Comparison of ENCODE assay signal across 24 mouse cellular contexts in genomic region chr13:82912859-82913258, GRCm38 (mm10).
A peak's percentile ranks its signal among the peaks of the same experiment; 100 is the strongest.
DNase-seq lines count a peak whose midpoint lies in the region; ATAC-seq lines count a peak whose summit lies in the region.
"Had no signal": no experiment of that assay in that cellular context is flagged by ENCODE, and none has a peak within 500 bp of the region (broad histone marks: within the 10 kb centered on the region; RNA-seq: fewer than 3 reads in every experiment).

No protein-coding gene starts in this region.

- no peaks in the 10 kb centered on the region for H3K4me1 ChIP-seq in midbrain, embryonic 14.5 days (ENCODE audit: control insufficient read depth, insufficient read depth, low read length)
- H3K4me1 ChIP-seq: embryonic facial prominence, embryonic 12.5 days; embryonic facial prominence, embryonic 15.5 days; hindbrain, embryonic 13.5 days had no signal

- no peak overlapping the region for H3K4me2 ChIP-seq in midbrain, embryonic 14.5 days (ENCODE audit: low read length)
- H3K4me2 ChIP-seq: embryonic facial prominence, embryonic 12.5 days; embryonic facial prominence, embryonic 15.5 days; heart, embryonic 11.5 days; hindbrain, embryonic 13.5 days had no signal

- no peak overlapping the region for H3K4me3 ChIP-seq in midbrain, embryonic 14.5 days (replicated peaks; ENCODE audit: low read depth, low read length)
- H3K4me3 ChIP-seq: embryonic facial prominence, embryonic 12.5 days; embryonic facial prominence, embryonic 15.5 days; hindbrain, embryonic 13.5 days had no signal

- no peaks in the 10 kb centered on the region for H3K9me3 ChIP-seq in midbrain, embryonic 14.5 days (ENCODE audit: control insufficient read depth, low read length)
- H3K9me3 ChIP-seq: embryonic facial prominence, embryonic 12.5 days; embryonic facial prominence, embryonic 15.5 days; hindbrain, embryonic 13.5 days had no signal

- H3K27ac ChIP-seq in midbrain, embryonic 14.5 days (replicated peaks; ENCODE audit: low read depth, low read length), result no peak overlapping the region
- H3K27ac ChIP-seq: embryonic facial prominence, embryonic 12.5 days; embryonic facial prominence, embryonic 15.5 days; hindbrain, embryonic 13.5 days; hindbrain, postnatal 0 days had no signal

- intact Hi-C loops in left cerebral cortex, postnatal 4 days (cut with DNase I), result loop anchor here (10.0 kb wide), 1 partner anchor 802 kb away; no protein-coding TSS in a partner anchor

- H3K27me3 ChIP-seq in midbrain, embryonic 14.5 days (ENCODE audit: control insufficient read depth, insufficient read depth, low read length), result no peaks in the 10 kb centered on the region
- H3K27me3 ChIP-seq: embryonic facial prominence, embryonic 12.5 days; embryonic facial prominence, embryonic 15.5 days; hindbrain, embryonic 13.5 days had no signal

- peak; percentile 56 for ATAC-seq in frontal cortex, adult (ENCODE audit: low TSS enrichment)
- ATAC-seq in midbrain, embryonic 14.5 days (ENCODE audit: low FRiP score, low TSS enrichment), result no peak
- ATAC-seq: activated CD4-positive, CD25-positive, alpha-beta regulatory T cell, adult 4 months; forebrain, embryonic 14.5 days; forebrain, postnatal 0 days; hindbrain, postnatal 0 days had no signal

- H3K9ac ChIP-seq in midbrain, embryonic 14.5 days (replicated peaks; ENCODE audit: low read length), result no peak overlapping the region
- H3K9ac ChIP-seq: embryonic facial prominence, embryonic 12.5 days; embryonic facial prominence, embryonic 15.5 days; forebrain, postnatal 0 days; hindbrain, embryonic 13.5 days had no signal

- no peaks in the 10 kb centered on the region for H3K36me3 ChIP-seq in midbrain, embryonic 14.5 days (ENCODE audit: control insufficient read depth, insufficient read depth, low read length)
- H3K36me3 ChIP-seq: embryonic facial prominence, embryonic 12.5 days; embryonic facial prominence, embryonic 15.5 days; hindbrain, embryonic 13.5 days had no signal

- no peak for DNase-seq in frontal cortex, postnatal 25 days (ENCODE audit: low spot score in 2 of 2)
- DNase-seq in left cerebral cortex, adult 9 months (ENCODE audit: low spot score in 2 of 2), result peak; percentile 30 to 33
- DNase-seq in left cerebral cortex, postnatal 4 days, result no peak
- peak; percentile 23 to 39 for DNase-seq in right cerebral cortex, adult 2 months (ENCODE audit: low spot score in 2 of 2)
- DNase-seq in right cerebral cortex, postnatal 4 days, result no peak
- no peak for DNase-seq in heart, adult 18-20 months
- DNase-seq in midbrain, embryonic 14.5 days, result no peak
- DNase-seq: adrenal gland, adult 8-10 months; adrenal gland, postnatal 25 days; cerebellum, adult 11 months; cerebellum, adult 2 months; cerebellum, adult 9-11 months; cerebellum, postnatal 25 days; forebrain, postnatal 0 days; gastrocnemius, postnatal 10 days; gastrocnemius, postnatal 36 days had no signal

- WGBS in midbrain, embryonic 14.5 days, result 83% methylated on average over 8 of the region's 8 CpGs

Comparison
In these comparisons a context has a peak if more than half of its experiments do, and no peak if none do; other contexts are left out.
1. DNase-seq: peak in left cerebral cortex, adult 9 months (2 of 2) and right cerebral cortex, adult 2 months (2 of 2); none in frontal cortex, postnatal 25 days (0 of 2), left cerebral cortex, postnatal 4 days (single experiment), right cerebral cortex, postnatal 4 days (single experiment), heart, adult 18-20 months (0 of 2) and midbrain, embryonic 14.5 days (single experiment).